Mouse (Mus musculus) embryonic stem cell, embryonic (primary cell): ENCODE measurements around the gene Phka1.

Source experiments
- CTCF ChIA-PET, 4 experiments: fragments of 300-600 bp in 2 of 4; fragments of 350-600 bp in 2 of 4; sonication (Branson Sonifier 250); formaldehyde crosslinking; loops; one replicate each; lab custom pipeline; 2022; ENCODE audit warnings: inconsistent platforms in 2 of 4; lab: Charles Lee
- POLR2A ChIA-PET, 4 experiments: fragments of 300-600 bp in 2 of 4; fragments of 350-600 bp in 2 of 4; sonication (Branson Sonifier 250); formaldehyde crosslinking; loops; one replicate each; lab custom pipeline; 2022; ENCODE audit warnings: antibody characterized with exemption in 4 of 4, inconsistent platforms in 1 of 4; lab: Charles Lee

Phka1 gene

DNA sequence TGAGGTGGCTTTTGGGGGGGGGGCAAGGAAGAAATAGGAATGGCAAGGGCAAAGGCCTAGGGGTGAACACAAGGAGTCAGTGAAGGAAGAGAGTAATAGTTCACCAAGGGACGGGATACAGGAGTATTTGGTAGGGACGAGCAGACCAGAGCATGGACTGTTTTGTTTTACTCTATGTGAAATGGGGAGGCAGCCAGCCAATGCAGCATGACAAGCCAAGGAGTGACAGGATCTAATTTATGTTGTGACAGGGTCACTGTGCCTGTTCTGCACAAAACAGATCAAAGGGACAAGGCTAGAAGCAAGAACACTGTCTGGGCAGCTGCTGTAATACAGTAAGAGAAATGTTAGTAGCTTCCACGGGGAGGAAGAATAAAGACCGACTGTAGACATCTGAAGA, 164.4 kb downstream of the Phka1 start:
- CTCF ChIA-PET, result interaction anchor here (0.6 to 2.4 kb wide), 16 partner anchors 12 to 858 kb away, joined by 3 to 21 read pairs (median 4); partner anchors contain the start of gene Cited1 (in 1 of the 4)
- POLR2A ChIA-PET, result interaction anchor here in 2 of 4 experiments (0.6 to 1.2 kb wide), 2 partner anchors 25 to 261 kb away, joined by 3 to 4 read pairs; no protein-coding TSS in a partner anchor

DNA sequence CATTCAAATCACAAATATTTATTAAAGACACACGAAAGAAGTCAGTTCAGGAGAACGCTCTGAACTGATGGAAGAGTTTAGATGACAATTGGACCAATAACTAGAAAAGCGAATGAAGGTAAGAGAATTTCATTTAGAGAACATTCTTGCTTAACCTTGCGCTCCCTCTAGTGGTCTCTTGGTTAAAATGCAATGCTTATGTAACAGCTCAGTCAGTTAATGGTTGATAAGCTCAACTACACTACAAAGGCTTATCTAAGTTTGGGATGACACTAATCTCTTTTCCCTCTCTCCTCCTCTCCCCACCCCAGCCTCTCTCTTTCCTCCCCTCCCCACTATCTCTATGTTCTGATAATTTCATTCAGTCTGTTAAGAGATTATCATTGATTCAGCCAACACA, 165.1 kb downstream of the Phka1 start:
- ChIA-PET CTCF (interaction anchor here (0.6 to 2.4 kb wide), 18 partner anchors 12 to 857 kb away, joined by 3 to 21 read pairs (median 4); partner anchors contain the start of gene Cited1 (in 1 of the 4)), POLR2A (interaction anchor here in 2 of 4 experiments (0.6 to 1.2 kb wide), 2 partner anchors 26 to 260 kb away, joined by 3 to 4 read pairs; no protein-coding TSS in a partner anchor)

DNA sequence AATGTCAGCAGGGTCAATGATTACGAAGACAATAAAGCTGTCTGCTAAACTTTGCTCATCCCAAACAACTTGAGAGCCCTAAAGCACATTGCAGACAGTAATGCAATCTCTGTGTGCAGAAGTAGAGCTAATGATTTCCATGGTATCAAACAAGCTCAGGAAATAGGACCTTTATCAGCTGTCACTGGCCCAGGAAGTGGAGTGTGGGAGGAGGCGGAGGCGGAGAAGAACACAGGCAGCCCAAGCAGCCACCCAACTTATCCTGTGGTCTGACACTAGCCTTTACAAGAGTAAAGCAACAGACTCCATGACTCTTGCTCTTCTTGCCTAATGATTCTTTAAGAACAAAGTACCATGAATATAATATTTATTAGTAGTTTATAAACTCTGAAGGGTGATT, 165.6 kb downstream of the Phka1 start:
- POLR2A ChIA-PET, result interaction anchor here in 1 of 4 experiments (1.2 kb wide), 1 partner anchor 260 kb away, joined by 4 read pairs; no protein-coding TSS in a partner anchor

DNA sequence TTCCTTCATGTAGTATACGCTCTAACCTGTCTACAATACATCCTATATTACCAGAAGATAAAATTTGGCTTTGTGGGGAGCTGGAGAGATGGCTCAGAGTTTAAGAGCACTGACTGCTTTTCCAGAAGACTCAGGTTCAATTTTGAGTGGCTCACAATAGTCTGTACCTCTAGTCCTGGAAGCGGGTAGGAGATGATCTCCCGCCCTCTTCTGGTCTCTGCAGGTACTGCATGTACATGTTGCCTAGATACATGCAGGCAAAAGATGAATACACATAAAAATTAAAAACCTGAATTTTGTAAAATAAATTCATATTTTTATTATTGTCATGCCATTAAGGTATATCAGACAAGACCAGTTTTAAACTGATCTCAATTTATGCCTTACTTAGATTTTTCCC, 167.3 kb downstream of the Phka1 start:
- CTCF ChIA-PET, result interaction anchor here in 1 of 4 experiments (1.5 kb wide), 1 partner anchor 225 kb away, joined by 4 read pairs; the partner anchor contains the start of gene Cited1
- POLR2A ChIA-PET, result no interaction called here

More for the DNA sequence above, 165.6 kb downstream of the Phka1 start:
- CTCF ChIA-PET, result interaction anchor here (0.5 to 2.4 kb wide), 12 partner anchors 23 to 263 kb away, joined by 3 to 21 read pairs (median 5); partner anchors contain the start of gene Cited1 (in 1 of the 4)

DNA sequence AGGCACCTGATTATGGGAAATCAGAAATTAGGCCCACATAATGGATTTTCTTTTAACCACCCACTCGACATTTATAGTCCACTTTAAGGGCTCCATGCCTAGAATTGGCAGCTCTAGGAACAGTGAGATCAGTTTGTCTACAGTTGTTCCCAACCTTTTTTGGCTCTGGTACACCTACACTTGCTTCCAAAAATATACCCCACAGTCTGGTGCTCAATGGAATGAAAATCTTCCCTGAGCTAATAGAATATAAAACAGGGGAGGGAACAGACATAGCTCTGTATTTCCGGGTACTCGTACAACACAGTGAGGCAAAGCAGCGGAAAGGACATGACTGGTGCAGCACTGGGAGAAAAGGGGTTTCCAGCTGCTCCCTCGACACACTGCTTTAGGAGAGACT, 168.5 kb downstream of the Phka1 start:
- ChIA-PET CTCF (interaction anchor here in 1 of 4 experiments (0.9 kb wide), 1 partner anchor 256 kb away, joined by 3 read pairs; no protein-coding TSS in a partner anchor), POLR2A (interaction anchor here in 1 of 4 experiments (0.5 kb wide), 1 partner anchor 493 kb away, joined by 3 read pairs; no protein-coding TSS in a partner anchor)
